Mouse (Mus musculus) spleen, adult 2 months (tissue): ENCODE measurements around the gene Rpf2. TPM values are rescaled to one million over a fixed set of nuclear protein-coding genes. Genes with fewer than 3 reads are reported as not detected.
A peak's percentile ranks its signal among the peaks of the same experiment; 100 is the strongest.

ENCODE experiments used
- DNase-seq, 2 experiments: peaks; one replicate each; pipeline versions ENCODE4 v3.0.0 to v3.0.0-alpha.2; 2012 to 2021; ENCODE audit warnings: low spot score in 2 of 2, low read depth in 1 of 2
- H3K27ac ChIP-seq: fragments of 200-500 bp; 2 replicates; pipeline ENCODE4 v1.5.1; 2012; ENCODE audit warnings: low read length, inconsistent platforms; ENCODE audit not compliant: insufficient read depth
- H3K27me3 ChIP-seq: fragments of 200-500 bp; 2 replicates; pipeline ENCODE4 v1.6.1; 2012; ENCODE audit warnings: mild to moderate bottlenecking, moderate library complexity, low read length, inconsistent platforms; ENCODE audit not compliant: control insufficient read depth, insufficient read depth
- H3K36me3 ChIP-seq: fragments of 200-500 bp; 2 replicates; pipeline ENCODE4 v1.6.1; 2012; ENCODE audit warnings: mild to moderate bottlenecking, low read length, inconsistent platforms; ENCODE audit not compliant: control insufficient read depth, insufficient read depth
- H3K4me1 ChIP-seq: fragments of 200-500 bp; 2 replicates; pipeline ENCODE4 v1.6.1; 2011; ENCODE audit warnings: inconsistent platforms; ENCODE audit not compliant: control insufficient read depth, insufficient read depth, insufficient read length
- H3K4me3 ChIP-seq: fragments of 200-500 bp; 2 replicates; pipeline ENCODE4 v1.5.1; 2011; ENCODE audit warnings: mild to moderate bottlenecking, inconsistent platforms; ENCODE audit not compliant: insufficient read depth, insufficient read length; ENCODE audit errors: extremely low read depth
- CTCF ChIP-seq: fragments of 200-500 bp; IDR thresholded peaks from 2 replicates; pipeline ENCODE4 v1.5.1; 2011; ENCODE audit warnings: mild to moderate bottlenecking, inconsistent platforms; ENCODE audit not compliant: insufficient read depth, insufficient read length, insufficient replicate concordance; ENCODE audit errors: extremely low read depth
- POLR2A ChIP-seq: fragments of 200-500 bp; IDR thresholded peaks from 2 replicates; pipeline ENCODE4 v1.6.1; 2011; ENCODE audit warnings: low read depth, low read length, inconsistent platforms
- whole genome bisulfite sequencing: fragments of 180-500 bp; shearing (Covaris S2); methylation state at CpG from one replicate; pipeline ENCODE4 v1.1.7; 2018; 5-methylcytosine and 5-hydroxymethylcytosine counted together
- polyA plus RNA-seq: library from polyadenylated mRNA; depleted of rRNA; stranded (reverse); fragments of >200 nt; gene quantifications from 2 replicates; pipeline ENCODE4 v1.2.3, GENCODE M21; 2012

The Rpf2 gene
- polyA plus RNA-seq, 1 experiment = 1.0 TPM

- TF ChIP-seq CTCF = no peak
- TF ChIP-seq POLR2A = no peak
- no peak overlapping the region for H3K4me3 ChIP-seq
- no peak for DNase-seq
- H3K36me3 ChIP-seq = no peaks in the 10 kb centered on the region
- H3K27me3 ChIP-seq = no peaks in the 10 kb centered on the region
- WGBS = 92% methylated on average over 6 of the region's 6 CpGs
- no peaks in the 10 kb centered on the region for H3K4me1 ChIP-seq
- H3K27ac ChIP-seq = no peak overlapping the region
These were observed 15.4 kb upstream of the Rpf2 start for GRCm38 (mm10) chr10:40262200-40262599.

DNA sequence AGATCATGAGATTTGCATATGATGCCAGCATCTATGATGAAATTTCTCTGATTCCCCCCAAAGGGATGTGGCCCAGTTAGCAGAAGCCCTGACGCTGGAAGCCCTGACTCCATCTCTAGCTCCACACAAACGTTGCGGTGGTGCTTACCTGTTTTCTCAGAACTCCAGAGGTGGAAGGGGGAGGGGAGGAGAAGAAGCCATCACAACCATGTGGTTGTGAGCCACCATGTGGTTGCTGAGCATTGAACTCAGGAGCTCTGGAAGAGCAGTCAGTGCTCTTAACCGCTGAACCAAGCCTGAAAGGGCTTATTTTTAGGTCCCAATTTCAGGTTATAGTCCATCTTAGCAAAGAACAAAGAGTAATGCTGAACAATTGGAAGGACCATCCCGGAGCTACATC, 13.5 kb upstream of the Rpf2 start:
- Histone ChIP-seq H3K27me3 (no peaks in the 10 kb centered on the region), H3K4me1 (no peaks in the 10 kb centered on the region), H3K4me3 (no peak overlapping the region), H3K27ac (no peak overlapping the region), H3K36me3 (no peaks in the 10 kb centered on the region)
- no peak for TF ChIP-seq POLR2A
- TF ChIP-seq CTCF = no peak
- WGBS = 86% methylated on average over 5 of the region's 5 CpGs
- no peak for DNase-seq

GRCm38 (mm10) chr10:40259542-40259941, 12.7 kb upstream of the Rpf2 start:
- 43% methylated on average over 8 of the region's 8 CpGs for WGBS
- H3K4me1 ChIP-seq = no peaks in the 10 kb centered on the region
- no peak overlapping the region for H3K27ac ChIP-seq
- TF ChIP-seq CTCF = no peak
- no peak for TF ChIP-seq POLR2A
- no peak for DNase-seq
- no peaks in the 10 kb centered on the region for H3K36me3 ChIP-seq
- H3K4me3 ChIP-seq = no peak overlapping the region
- H3K27me3 ChIP-seq = no peaks in the 10 kb centered on the region

DNA sequence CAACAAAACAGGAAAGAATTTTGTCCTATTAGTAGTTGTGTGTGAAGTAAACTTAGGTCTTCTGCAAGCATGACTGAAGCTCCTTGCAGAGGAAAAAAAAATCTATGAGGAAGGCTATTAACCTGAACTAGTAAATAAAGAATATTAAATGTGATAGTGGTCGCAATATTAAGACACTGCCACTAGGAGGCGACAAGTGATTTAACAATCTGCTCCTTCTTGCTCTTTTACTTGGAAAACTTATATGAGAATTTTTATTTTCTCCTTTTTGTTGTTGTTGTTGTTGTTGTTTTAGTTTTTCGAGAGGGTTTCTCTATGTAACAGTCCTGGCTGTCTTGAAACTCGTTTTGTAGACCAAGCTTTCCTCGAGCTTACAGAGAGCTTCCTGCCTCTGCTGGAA, 12.1 kb upstream of the Rpf2 start:
- H3K27ac ChIP-seq = no peak overlapping the region
- H3K4me3 ChIP-seq = 0 out of 2 replicates have a peak overlapping the region, but pooled peaks have one; percentile 12
- TF ChIP-seq CTCF (no peak), POLR2A (no peak)
- WGBS = under 1% methylated on average over 5 of the region's 5 CpGs
- H3K27me3 ChIP-seq = no peaks in the 10 kb centered on the region
- peaks cover 1% of the 10 kb centered on the region for H3K36me3 ChIP-seq
- H3K4me1 ChIP-seq = no peaks in the 10 kb centered on the region
- peak; percentile 37 to 59 for DNase-seq

DNA sequence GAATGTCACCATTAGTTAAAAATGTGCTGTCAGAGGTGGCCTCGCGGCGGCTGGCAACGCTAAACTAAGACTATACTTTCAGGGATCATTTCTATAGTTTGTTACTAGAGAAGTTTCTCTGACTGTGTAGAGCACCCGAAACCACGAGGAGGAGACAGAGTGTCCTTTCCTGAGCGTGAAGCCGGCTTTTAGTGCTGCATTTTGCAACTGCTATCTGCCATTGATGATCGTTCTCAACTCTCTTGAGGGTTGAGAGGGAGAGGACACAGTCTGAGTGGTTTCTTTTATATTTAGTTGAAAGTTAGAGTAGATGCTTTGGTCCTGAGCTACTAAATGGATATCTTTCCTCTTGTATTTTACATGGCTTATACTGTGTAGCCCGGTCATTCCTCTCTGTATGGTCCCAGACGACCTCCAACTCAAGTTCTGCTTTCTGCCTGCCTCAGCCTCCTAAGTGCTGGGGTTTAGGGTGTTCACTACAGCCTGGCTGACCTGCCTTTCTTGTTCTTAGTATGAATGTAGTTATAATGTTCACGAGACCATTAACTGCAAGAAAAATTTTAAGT, 11.6 kb upstream of the Rpf2 start:
- DNase-seq = peak; percentile 56 to 92
- H3K36me3 ChIP-seq = peaks cover 3% of the 10 kb centered on the region
- no peaks in the 10 kb centered on the region for H3K27me3 ChIP-seq
- peak overlapping the region; percentile 15; the same call in 1 of the 2 replicates for H3K4me3 ChIP-seq
- H3K27ac ChIP-seq = peak overlapping the region; percentile 77
- TF ChIP-seq CTCF (peak; percentile 34; the same call in 1 of the 2 replicates), POLR2A (peak; percentile 98)
- WGBS = under 1% methylated on average over 12 of the region's 12 CpGs
- H3K4me1 ChIP-seq = no peaks in the 10 kb centered on the region

DNA sequence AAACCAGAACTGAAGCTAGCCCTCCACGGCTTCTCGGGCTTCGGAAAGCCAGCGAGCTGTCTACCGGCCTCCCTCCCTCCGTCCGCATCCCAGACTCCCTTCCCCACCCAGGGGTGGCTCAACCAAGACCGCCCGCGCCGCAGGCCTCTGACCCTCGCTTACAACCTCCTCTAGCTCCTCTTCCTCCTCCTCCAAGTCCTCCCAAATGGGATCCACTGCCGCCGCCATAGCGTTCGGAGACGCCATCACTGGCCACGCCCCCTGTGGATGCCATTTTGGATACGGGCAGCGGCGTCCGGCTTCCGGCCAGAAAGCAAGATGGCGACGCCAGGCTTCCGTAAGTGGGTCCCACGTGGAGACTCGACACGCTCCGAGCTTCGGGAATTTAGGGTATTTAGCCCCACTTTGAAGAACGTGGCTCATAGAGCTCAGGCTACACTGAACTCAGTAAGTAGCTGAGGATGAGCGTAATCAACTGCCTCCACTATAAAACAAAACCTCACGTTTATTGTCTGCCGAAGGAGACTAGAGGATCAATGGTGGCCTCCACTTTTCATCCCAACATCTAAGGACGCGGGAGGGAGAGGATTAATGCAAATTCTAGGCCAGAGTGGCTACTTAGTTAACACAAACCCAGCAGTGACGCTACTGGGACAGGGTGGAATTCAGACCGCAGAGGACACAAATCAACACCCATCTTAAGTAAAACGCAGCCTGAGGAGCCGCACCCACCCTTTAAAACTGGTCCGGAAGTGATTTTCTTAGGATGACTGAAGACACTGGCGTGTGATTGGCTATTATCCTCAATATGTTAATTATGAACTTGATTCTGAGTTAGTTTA, 10.8 kb upstream of the Rpf2 start, which contains the start of gene Gtf3c6:
Gene Gtf3c6 (minus strand): TSS at position 695 of the 842 bp plus-strand sequence.
- Histone ChIP-seq H3K36me3 (peaks cover 5% of the 10 kb centered on the region), H3K27ac (peak within 1 kb of the TSS; percentile 98), H3K4me3 (peak within 1 kb of the TSS; percentile 99), H3K4me1 (no peaks in the 10 kb centered on the region), H3K27me3 (no peaks in the 10 kb centered on the region)
- WGBS = under 1% methylated on average over 43 of the region's 43 CpGs
- DNase-seq = peak; percentile 90 to 93
- TF ChIP-seq CTCF = no peak
- peak; percentile 85 for TF ChIP-seq POLR2A

- Histone ChIP-seq H3K27ac (no peak overlapping the region), H3K4me1 (no peaks in the 10 kb centered on the region), H3K4me3 (peak overlapping the region; percentile 48), H3K36me3 (peaks cover 7% of the 10 kb centered on the region), H3K27me3 (no peaks in the 10 kb centered on the region)
- under 1% methylated on average over 5 of the region's 5 CpGs for WGBS
- TF ChIP-seq CTCF = no peak
- no peak; the same call in 1 of the 2 replicates for TF ChIP-seq POLR2A
- peak in 1 of 2 experiments; percentile 32 for DNase-seq
These were observed 9.9 kb upstream of the Rpf2 start for GRCm38 (mm10) chr10:40256716-40257115.
